Mouse (Mus musculus): ENCODE measurements around the gene Clpb. TPM values are rescaled to one million over a fixed set of nuclear protein-coding genes. Genes with fewer than 3 reads are reported as not detected.

Clpb gene
- polyA plus RNA-seq, 1 experiment from 2014 or later: 52.1 TPM

DNA sequence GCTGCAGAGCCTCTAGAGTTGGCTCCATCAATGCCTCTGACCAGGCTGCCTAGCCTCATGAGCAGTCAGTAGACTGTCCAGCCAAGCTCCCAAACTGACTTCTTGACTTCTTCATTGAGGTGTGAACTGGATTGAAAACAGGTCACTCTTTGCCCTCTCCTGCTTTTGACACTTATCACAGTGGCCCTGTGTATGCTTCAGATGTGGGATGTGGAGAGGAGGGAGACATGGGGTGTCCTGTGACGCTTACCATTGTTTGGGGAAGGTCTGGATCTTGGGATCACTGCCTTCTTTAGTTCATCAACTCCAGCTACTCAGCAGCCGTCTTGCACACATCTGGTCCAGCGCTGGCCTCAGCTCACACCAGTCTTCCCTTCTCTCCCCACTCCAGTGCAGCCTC lies 36.9 kb downstream of the Clpb start:
- WGBS: 60% methylated on average over 3 of the region's 3 CpGs
- no peak for ATAC-seq (ENCODE audit: low FRiP score, low read depth)
- Histone ChIP-seq H3K36me3 (no peaks in the 10 kb centered on the region), H3K4me2 (replicated peaks) (no peak overlapping the region), H3K4me1 (no peaks in the 10 kb centered on the region), H3K4me3 (no peak overlapping the region), H3K9me3 (no peaks in the 10 kb centered on the region), H3K27me3 (no peaks in the 10 kb centered on the region), H3K9ac (no peak overlapping the region), H3K27ac (no peak overlapping the region)

DNA sequence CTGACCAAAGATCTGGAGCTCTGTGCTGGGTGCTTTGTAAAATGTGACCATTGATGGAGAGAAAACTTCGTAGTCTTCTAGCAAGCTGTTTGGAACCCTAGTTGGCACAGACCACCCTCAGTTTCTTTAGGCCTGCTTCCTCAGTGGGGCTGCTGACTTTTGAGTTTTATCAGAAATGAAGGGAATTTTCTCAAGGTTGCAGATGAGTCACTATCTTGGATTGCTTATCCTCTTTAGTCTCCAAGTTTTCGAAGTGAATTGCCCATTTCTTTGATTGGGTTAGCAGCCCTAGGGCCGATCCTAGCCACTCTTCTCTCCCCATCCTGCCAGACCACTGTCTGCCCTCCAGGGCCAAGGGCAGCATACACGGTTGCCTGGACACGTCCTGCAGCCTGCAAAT lies 39.3 kb downstream of the Clpb start:
- no peaks in the 10 kb centered on the region for H3K4me1 ChIP-seq
- no peak for ATAC-seq (ENCODE audit: low FRiP score, low read depth)
- H3K4me2 ChIP-seq (replicated peaks): no peak overlapping the region
- H3K36me3 ChIP-seq: peaks cover 14% of the 10 kb centered on the region
- H3K9me3 ChIP-seq: no peaks in the 10 kb centered on the region
- H3K9ac ChIP-seq: no peak overlapping the region
- H3K27ac ChIP-seq: no peak overlapping the region
- no peak overlapping the region for H3K4me3 ChIP-seq
- WGBS: 59% methylated on average over 5 of the region's 5 CpGs
- no peaks in the 10 kb centered on the region for H3K27me3 ChIP-seq

DNA sequence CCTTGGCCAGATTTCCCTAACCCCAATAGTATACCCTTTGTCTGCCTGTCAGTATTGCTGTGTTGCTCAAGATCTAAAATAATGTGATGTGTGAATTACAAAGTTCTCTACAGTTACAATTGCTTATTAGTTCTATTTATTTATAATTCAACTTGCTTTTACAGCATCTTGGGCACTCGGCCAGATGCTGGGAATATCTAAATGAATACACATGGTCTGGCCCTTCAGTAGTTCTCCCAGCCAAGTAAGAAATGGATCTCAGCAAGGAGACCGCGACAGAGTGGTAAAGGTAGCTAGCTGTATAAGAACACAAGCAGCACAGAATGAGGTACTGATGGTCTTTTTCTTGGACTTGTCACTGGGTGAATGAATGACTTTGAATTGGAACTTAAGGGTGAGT lies 46.2 kb downstream of the Clpb start:
- Histone ChIP-seq H3K36me3 (peaks cover 21% of the 10 kb centered on the region), H3K4me2 (replicated peaks) (no peak overlapping the region), H3K27me3 (no peaks in the 10 kb centered on the region), H3K27ac (no peak overlapping the region), H3K4me3 (no peak overlapping the region), H3K9me3 (no peaks in the 10 kb centered on the region), H3K4me1 (no peaks in the 10 kb centered on the region), H3K9ac (no peak overlapping the region)
- WGBS: 83% methylated on average over 3 of the region's 3 CpGs
- no peak for ATAC-seq (ENCODE audit: low FRiP score, low read depth)

DNA sequence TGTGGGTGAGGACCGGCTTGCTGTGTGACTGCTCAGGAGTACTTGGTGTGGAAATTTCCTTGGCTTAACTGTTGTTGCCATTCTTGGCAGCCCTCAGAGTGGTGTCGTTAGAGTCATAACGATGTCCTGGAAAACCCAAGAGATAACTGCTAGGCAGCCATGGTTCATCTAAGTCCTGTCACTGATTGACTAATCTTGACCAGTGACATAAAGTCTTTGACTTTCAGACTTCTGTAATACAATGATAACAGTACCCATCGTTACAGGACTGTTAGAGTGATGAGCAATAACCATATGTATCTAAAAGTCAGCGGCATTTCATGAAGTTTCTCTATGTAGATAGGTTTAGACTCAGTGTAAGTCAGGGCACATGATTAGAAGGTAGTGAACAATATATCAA lies 46.8 kb downstream of the Clpb start:
- no peak overlapping the region for H3K9ac ChIP-seq
- no peak overlapping the region for H3K4me2 ChIP-seq (replicated peaks)
- H3K27me3 ChIP-seq: no peaks in the 10 kb centered on the region
- H3K9me3 ChIP-seq: no peaks in the 10 kb centered on the region
- H3K4me3 ChIP-seq: no peak overlapping the region
- peaks cover 21% of the 10 kb centered on the region for H3K36me3 ChIP-seq
- H3K27ac ChIP-seq: no peak overlapping the region
- no peak for ATAC-seq (ENCODE audit: low FRiP score, low read depth)
- H3K4me1 ChIP-seq: no peaks in the 10 kb centered on the region
- WGBS: 94% methylated on average over 5 of the region's 5 CpGs

DNA sequence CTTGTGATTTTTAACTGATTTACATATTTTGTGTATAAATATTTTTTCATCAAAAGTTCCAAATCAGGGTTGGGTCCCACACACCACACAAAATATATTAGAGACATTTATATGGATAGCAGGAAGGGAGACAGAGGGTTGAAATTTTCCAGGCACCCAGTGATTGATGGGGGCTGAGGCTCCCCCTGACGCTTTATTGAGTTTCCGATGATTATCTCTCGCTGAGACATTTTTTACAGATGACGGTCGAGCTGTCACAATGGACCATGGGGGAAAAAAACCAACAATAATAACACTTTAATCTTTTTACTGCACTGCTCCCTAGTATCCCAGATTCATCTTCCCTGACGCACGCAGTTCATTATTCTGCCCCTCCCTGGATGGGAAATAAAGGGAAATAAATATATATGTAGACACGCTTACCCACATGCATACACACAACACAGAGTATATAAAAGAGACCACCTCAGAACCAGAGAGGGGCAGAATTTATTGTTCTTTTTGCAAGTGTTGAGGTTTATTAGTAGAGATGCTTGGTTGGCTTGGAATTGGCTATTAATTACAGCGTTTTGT lies 50.5 kb downstream of the Clpb start:
- H3K27ac ChIP-seq: no peak overlapping the region
- no peaks in the 10 kb centered on the region for H3K9me3 ChIP-seq
- H3K9ac ChIP-seq: no peak overlapping the region
- no peak overlapping the region for H3K4me2 ChIP-seq (replicated peaks)
- ATAC-seq (ENCODE audit: low FRiP score, low read depth): no peak
- H3K27me3 ChIP-seq: no peaks in the 10 kb centered on the region
- no peak overlapping the region for H3K4me3 ChIP-seq
- no peaks in the 10 kb centered on the region for H3K4me1 ChIP-seq
- H3K36me3 ChIP-seq: peaks cover 6% of the 10 kb centered on the region; the same call in 1 of the 2 replicates
- 73% methylated on average over 9 of the region's 9 CpGs for WGBS

DNA sequence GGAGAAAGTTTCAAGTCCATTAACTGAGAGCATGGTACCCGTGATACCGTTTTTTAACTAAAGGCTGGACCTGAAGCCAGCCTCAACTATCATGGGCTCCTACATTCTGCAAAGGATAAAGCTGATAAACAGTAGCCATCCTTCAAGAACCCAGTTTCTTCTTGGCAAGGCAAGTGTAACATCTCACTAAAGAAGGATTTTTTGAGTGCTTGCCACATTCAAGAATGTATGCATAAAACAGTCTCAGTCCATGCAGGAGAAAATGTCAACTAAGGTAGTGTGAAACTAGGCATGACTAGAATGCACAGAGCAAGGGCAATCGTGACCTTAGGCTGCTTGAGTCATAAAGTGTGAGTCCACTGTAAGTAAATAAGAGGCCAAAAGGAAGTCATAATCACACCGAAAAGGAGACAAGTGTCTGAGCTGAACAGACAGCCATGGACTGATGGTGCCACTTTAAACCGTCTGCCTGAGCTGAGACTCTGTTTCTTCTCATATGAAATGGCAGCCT lies 51.7 kb downstream of the Clpb start:
- H3K9ac ChIP-seq: no peak overlapping the region
- no peaks in the 10 kb centered on the region for H3K27me3 ChIP-seq
- ATAC-seq (ENCODE audit: low FRiP score, low read depth): no peak
- no peaks in the 10 kb centered on the region for H3K9me3 ChIP-seq
- no peak overlapping the region for H3K27ac ChIP-seq
- H3K4me1 ChIP-seq: no peaks in the 10 kb centered on the region
- H3K4me2 ChIP-seq (replicated peaks): no peak overlapping the region
- WGBS: 78% methylated on average over 5 of the region's 5 CpGs
- 0 out of 2 replicates have a peak, but pooled peaks cover under 1% of the 10 kb centered on the region for H3K36me3 ChIP-seq
- no peak overlapping the region for H3K4me3 ChIP-seq

DNA sequence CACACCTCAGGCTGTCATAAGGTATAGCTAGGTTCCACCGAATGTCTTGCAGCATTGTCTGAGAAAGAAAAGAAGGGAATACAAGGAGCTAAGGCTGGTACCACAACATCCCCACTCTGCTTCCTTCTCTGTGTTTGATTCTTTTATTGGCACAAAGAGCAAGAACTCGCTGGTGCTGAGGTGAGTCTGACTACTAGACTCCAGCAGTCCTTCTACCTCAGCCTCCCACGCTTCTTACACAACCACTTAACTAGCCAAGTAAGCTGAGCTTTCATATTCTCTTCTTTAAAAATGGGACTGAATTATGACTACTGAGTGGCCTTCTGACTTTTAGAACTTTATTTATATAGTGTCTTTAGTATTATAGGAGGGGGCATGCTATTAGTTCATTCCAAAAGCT lies 56.9 kb downstream of the Clpb start:
- H3K4me3 ChIP-seq: no peak overlapping the region
- no peak overlapping the region for H3K27ac ChIP-seq
- no peaks in the 10 kb centered on the region for H3K9me3 ChIP-seq
- H3K4me2 ChIP-seq (replicated peaks): no peak overlapping the region
- H3K4me1 ChIP-seq: no peaks in the 10 kb centered on the region
- H3K27me3 ChIP-seq: no peaks in the 10 kb centered on the region
- no peak for ATAC-seq (ENCODE audit: low FRiP score, low read depth)
- 80% methylated on average over 3 of the region's 3 CpGs for WGBS
- H3K9ac ChIP-seq: no peak overlapping the region
- H3K36me3 ChIP-seq: no peaks in the 10 kb centered on the region; the same call in 1 of the 2 replicates

DNA sequence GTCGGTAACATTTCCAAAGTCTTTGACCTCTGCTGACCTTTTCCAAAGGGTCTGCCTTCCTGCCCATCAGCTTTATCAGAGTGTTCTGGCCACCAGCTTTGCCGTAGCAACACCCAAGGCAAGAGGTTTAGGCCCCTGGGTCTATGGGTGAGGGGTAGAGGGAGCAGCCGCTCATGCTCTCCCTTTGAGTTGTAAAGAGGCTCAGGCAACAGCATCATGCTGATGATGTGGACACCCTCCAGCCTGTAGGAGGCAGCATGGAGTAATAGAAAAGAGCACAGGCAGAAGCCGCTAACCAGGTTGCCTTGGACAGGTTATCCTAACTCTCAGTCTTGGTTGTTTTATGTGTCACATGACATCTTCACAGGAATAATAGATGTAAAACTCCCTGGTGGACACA lies 61.6 kb downstream of the Clpb start:
- Histone ChIP-seq H3K9ac (no peak overlapping the region), H3K4me2 (replicated peaks) (no peak overlapping the region), H3K36me3 (peaks cover 6% of the 10 kb centered on the region), H3K9me3 (no peaks in the 10 kb centered on the region), H3K27me3 (no peaks in the 10 kb centered on the region), H3K4me1 (no peaks in the 10 kb centered on the region), H3K27ac (no peak overlapping the region), H3K4me3 (no peak overlapping the region)
- 62% methylated on average over 4 of the region's 4 CpGs for WGBS
- ATAC-seq (ENCODE audit: low FRiP score, low read depth): no peak

DNA sequence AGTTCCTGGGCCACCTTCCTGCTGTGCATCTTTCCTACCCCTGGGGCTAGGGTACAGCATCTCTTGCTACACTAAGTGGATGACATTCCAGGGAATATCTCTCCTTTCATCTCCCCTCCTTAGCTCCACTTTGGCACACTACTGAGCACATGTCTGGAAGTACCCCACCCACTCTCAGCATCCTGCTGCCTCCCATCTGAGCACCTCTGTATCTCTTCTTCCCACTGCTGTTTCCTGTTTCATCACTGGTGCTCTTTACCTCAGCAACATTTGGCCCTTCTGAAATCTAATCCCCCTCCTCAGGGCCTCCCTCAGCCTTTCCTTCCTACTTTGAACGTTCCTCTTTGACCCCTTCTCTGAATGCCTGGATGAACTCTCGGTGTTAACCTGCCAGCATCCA lies 63.5 kb downstream of the Clpb start:
- no peaks in the 10 kb centered on the region for H3K9me3 ChIP-seq
- H3K4me2 ChIP-seq (replicated peaks): no peak overlapping the region
- WGBS: 23% methylated on average over 2 of the region's 2 CpGs
- H3K9ac ChIP-seq: no peak overlapping the region
- ATAC-seq (ENCODE audit: low FRiP score, low read depth): no peak
- H3K27ac ChIP-seq: no peak overlapping the region
- no peaks in the 10 kb centered on the region for H3K27me3 ChIP-seq
- peaks cover 6% of the 10 kb centered on the region for H3K36me3 ChIP-seq
- H3K4me3 ChIP-seq: no peak overlapping the region
- no peaks in the 10 kb centered on the region for H3K4me1 ChIP-seq

DNA sequence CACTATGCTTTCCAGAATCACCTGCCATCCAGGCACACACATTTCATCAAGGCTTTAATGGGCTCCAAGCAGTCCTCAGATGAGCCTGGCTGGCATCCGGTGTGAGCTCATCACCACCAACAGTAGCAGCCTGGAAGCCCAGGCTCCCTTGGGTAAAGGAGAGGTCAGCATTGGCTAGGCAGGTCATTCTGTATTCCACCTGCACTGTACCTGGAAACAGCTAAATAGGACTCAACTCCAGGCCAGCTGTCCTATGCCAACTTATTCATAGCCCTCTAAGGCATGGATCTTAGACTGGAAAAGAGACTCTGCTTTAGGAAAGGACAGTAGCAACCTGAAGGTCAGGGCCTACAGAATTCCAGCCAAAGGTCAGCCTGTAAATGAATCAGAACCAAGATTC lies 68.7 kb downstream of the Clpb start:
- 86% methylated on average over 1 of the region's 1 CpGs for whole genome bisulfite sequencing
- no peaks in the 10 kb centered on the region for H3K9me3 ChIP-seq
- H3K4me1 ChIP-seq: no peaks in the 10 kb centered on the region
- H3K27me3 ChIP-seq: no peaks in the 10 kb centered on the region
- no peak for ATAC-seq (ENCODE audit: low FRiP score, low read depth)
- peaks cover 6% of the 10 kb centered on the region for H3K36me3 ChIP-seq
- H3K4me2 ChIP-seq (replicated peaks): no peak overlapping the region
- no peak overlapping the region for H3K9ac ChIP-seq
- no peak overlapping the region for H3K4me3 ChIP-seq
- no peak overlapping the region for H3K27ac ChIP-seq

DNA sequence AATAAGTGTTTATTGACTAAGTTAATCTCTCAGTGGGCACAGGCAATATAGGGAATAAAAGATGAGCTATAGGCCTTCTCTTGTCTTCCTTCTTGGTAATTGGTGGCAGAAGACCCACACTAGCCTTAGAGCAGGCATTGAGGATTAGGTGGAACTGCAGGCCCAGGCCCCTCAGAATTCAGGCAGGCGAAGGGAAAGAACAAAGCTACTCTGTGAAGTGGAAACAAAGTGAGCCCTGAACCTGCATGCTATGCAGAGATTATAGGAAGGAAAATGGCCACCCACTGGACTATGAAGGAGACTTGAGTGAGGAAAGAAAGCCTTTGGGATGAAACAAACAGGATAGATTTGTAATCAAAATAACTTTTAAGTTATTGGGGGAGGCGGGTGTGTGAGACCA lies 69.6 kb downstream of the Clpb start:
- H3K9me3 ChIP-seq: no peaks in the 10 kb centered on the region
- ATAC-seq (ENCODE audit: low FRiP score, low read depth): no peak
- no peaks in the 10 kb centered on the region for H3K36me3 ChIP-seq
- H3K27ac ChIP-seq: no peak overlapping the region
- H3K4me3 ChIP-seq: no peak overlapping the region
- no peak overlapping the region for H3K9ac ChIP-seq
- no peaks in the 10 kb centered on the region for H3K27me3 ChIP-seq
- 87% methylated on average over 2 of the region's 2 CpGs for WGBS
- H3K4me2 ChIP-seq (replicated peaks): no peak overlapping the region
- H3K4me1 ChIP-seq: no peaks in the 10 kb centered on the region

DNA sequence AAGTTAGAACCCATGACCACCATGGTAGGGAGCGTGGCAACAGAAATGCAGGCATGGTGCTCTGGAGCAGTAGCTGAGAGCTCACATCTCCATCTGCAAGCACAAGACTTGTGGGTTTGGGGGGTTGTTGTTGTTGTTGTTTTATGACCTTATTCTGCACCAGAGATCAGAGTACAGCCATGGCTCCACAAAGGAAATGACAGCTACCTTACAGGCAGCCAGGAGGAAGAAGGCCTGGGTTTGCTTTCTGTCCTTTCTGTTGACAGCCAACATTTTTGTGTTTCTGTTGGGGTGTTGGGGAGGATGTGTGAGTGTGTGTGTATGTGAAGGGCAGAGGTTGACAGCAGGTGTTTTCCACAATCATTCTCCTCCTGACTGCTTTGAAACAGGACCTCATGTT lies 71.9 kb downstream of the Clpb start:
- H3K4me2 ChIP-seq (replicated peaks): no peak overlapping the region
- no peaks in the 10 kb centered on the region for H3K9me3 ChIP-seq
- H3K9ac ChIP-seq: no peak overlapping the region
- no peaks in the 10 kb centered on the region for H3K36me3 ChIP-seq
- no peak overlapping the region for H3K27ac ChIP-seq
- H3K27me3 ChIP-seq: no peaks in the 10 kb centered on the region
- 96% methylated on average over 1 of the region's 1 CpGs for WGBS
- no peak for ATAC-seq (ENCODE audit: low FRiP score, low read depth)
- no peak overlapping the region for H3K4me3 ChIP-seq
- H3K4me1 ChIP-seq: peaks cover 5% of the 10 kb centered on the region; the same call in 1 of the 2 replicates

DNA sequence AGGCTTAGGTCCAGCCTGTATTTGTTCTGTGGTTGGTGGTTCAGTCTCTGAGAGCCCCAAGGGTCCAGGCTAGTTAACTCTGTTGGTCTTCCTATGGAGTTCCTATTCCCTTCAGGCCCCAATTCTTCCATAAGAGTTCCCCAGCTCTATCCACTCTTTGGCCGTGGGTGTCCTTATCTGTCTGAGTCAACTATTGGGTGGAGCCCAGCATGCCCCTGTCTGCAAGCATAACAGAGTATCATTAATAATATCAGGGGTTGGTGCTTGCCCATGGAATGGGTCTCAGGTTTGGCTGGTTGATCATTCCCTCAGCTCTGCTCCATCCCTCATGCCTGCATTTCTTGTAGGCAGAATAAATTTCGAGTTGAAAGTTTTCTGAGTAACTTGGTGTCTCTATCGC lies 74.3 kb downstream of the Clpb start:
- WGBS: 80% methylated on average over 3 of the region's 3 CpGs
- Histone ChIP-seq H3K4me3 (no peak overlapping the region), H3K27ac (no peak overlapping the region), H3K9me3 (no peaks in the 10 kb centered on the region), H3K27me3 (no peaks in the 10 kb centered on the region), H3K36me3 (no peaks in the 10 kb centered on the region), H3K4me2 (replicated peaks) (no peak overlapping the region), H3K4me1 (peaks cover 12% of the 10 kb centered on the region; the same call in 1 of the 2 replicates), H3K9ac (no peak overlapping the region)
- no peak for ATAC-seq (ENCODE audit: low FRiP score, low read depth)

Data from limb, embryonic 13.5 days (tissue).